Mouse (Mus musculus): ENCODE results near the gene Dqx1. TPM values are rescaled to one million over a fixed set of nuclear protein-coding genes. Genes with fewer than 3 reads are reported as not detected.

Dqx1 gene
- polyA plus RNA-seq, 1 experiment from 2014 or later: 2.0 TPM

DNA sequence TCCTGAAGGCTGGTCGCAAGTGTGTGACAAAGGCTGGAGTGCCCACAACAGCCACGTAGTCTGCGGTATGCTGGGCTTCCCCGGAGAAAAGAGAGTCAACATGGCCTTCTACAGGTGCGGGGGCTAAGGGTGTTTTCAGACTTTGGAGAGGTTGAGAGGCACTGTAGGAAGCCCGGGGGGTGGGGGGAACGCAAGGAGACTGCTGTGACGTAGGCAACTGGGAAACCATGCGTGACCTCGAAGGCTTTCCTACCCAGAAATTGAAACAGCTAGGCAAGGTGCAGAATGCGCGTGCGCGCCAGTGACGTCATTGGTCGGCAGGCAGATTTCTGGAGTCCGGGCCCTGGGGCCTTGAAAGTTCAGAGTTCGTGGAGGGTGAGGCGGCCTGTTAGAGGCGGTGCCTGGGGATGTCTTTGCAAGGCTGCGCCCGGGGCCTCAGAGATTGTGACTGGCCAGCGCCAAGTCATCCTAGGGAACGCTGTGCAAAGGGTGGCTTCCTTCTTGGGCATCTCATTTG is 19.1 kb upstream of the Dqx1 start:
- DNase-seq (ENCODE audit: low spot score): peak; percentile 91
- H3K4me3 ChIP-seq: peak overlapping the region; percentile 44

GRCm38 (mm10) chr6:83040601-83041000 is 17.0 kb upstream of the Dqx1 start:
- Histone ChIP-seq H3K27ac (replicated peaks) (no peak overlapping the region), H3K27me3 (ENCODE audit: low read depth, poor library complexity, severe bottlenecking) (peaks cover 28% of the 10 kb centered on the region), H3K9me3 (replicated peaks) (no peaks in the 10 kb centered on the region), H3K4me1 (peaks cover 23% of the 10 kb centered on the region), H3K4me3 (no peak overlapping the region), H3K36me3 (no peaks in the 10 kb centered on the region)
- DNase-seq (ENCODE audit: low spot score): no peak
- WGBS: 76% methylated on average over 5 of the region's 5 CpGs

More for the DNA sequence above, 19.1 kb upstream of the Dqx1 start:
- Histone ChIP-seq H3K36me3 (no peaks in the 10 kb centered on the region), H3K4me1 (peaks cover 32% of the 10 kb centered on the region), H3K27me3 (ENCODE audit: low read depth, poor library complexity, severe bottlenecking) (peaks cover 47% of the 10 kb centered on the region), H3K9me3 (replicated peaks) (no peaks in the 10 kb centered on the region), H3K27ac (replicated peaks) (peak overlapping the region; percentile 76)
- 8% methylated on average over 24 of the region's 24 CpGs for WGBS

- Histone ChIP-seq H3K27ac (replicated peaks) (no peak overlapping the region), H3K27me3 (ENCODE audit: low read depth, poor library complexity, severe bottlenecking) (no peaks in the 10 kb centered on the region; the same call in 1 of the 2 replicates), H3K36me3 (no peaks in the 10 kb centered on the region), H3K4me1 (peaks cover 17% of the 10 kb centered on the region), H3K4me3 (no peak overlapping the region), H3K9me3 (replicated peaks) (no peaks in the 10 kb centered on the region)
- DNase-seq (ENCODE audit: low spot score): no peak
- 70% methylated on average over 6 of the region's 6 CpGs for WGBS
These were observed 14.1 kb upstream of the Dqx1 start for GRCm38 (mm10) chr6:83043561-83043960.

- 89% methylated on average over 5 of the region's 5 CpGs for WGBS
- Histone ChIP-seq H3K9me3 (replicated peaks) (no peaks in the 10 kb centered on the region), H3K4me1 (peaks cover 13% of the 10 kb centered on the region), H3K27ac (replicated peaks) (no peak overlapping the region), H3K36me3 (no peaks in the 10 kb centered on the region), H3K4me3 (no peak overlapping the region), H3K27me3 (ENCODE audit: low read depth, poor library complexity, severe bottlenecking) (no peaks in the 10 kb centered on the region; the same call in 1 of the 2 replicates)
- DNase-seq (ENCODE audit: low spot score): no peak
These were observed 13.7 kb upstream of the Dqx1 start for GRCm38 (mm10) chr6:83043993-83044392.

DNA sequence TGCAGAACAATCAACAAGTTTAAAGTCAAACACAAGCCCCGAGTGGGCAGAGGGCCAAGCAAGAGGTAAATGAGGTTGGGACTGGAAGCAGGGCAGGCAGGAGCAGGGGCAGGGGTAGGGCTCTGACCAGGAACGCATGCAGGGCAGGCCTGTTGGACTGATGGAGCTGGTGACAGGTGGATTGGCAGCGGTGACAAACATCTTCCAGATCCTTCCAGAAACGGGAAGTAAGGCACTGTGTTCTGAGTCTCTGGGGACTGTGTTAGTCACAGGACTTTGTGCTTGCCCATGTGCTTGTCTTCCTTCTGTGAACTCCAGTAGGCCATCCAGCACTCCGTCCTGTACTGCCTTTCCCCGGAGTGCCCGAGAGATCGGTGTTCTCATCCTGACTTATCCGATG is 12.9 kb upstream of the Dqx1 start:
- H3K36me3 ChIP-seq: no peaks in the 10 kb centered on the region
- DNase-seq (ENCODE audit: low spot score): no peak
- no peak overlapping the region for H3K4me3 ChIP-seq
- no peaks in the 10 kb centered on the region for H3K9me3 ChIP-seq (replicated peaks)
- no peak overlapping the region for H3K27ac ChIP-seq (replicated peaks)
- H3K27me3 ChIP-seq (ENCODE audit: low read depth, poor library complexity, severe bottlenecking): no peaks in the 10 kb centered on the region; the same call in 1 of the 2 replicates
- 83% methylated on average over 9 of the region's 9 CpGs for WGBS
- H3K4me1 ChIP-seq: peaks cover 12% of the 10 kb centered on the region

- no peak for DNase-seq (ENCODE audit: low spot score)
- peaks cover 26% of the 10 kb centered on the region for H3K4me1 ChIP-seq
- 78% methylated on average over 10 of the region's 10 CpGs for WGBS
These were observed 8.3 kb upstream of the Dqx1 start for GRCm38 (mm10) chr6:83049367-83049766.

GRCm38 (mm10) chr6:83053136-83053960 is 4.3 kb upstream of the Dqx1 start:
- 3% methylated on average over 26 of the region's 26 CpGs for WGBS
- Histone ChIP-seq H3K36me3 (peaks cover 51% of the 10 kb centered on the region), H3K4me1 (peaks cover 37% of the 10 kb centered on the region)

More at GRCm38 (mm10) chr6:83049367-83049766, 8.3 kb upstream of the Dqx1 start:
- no peaks in the 10 kb centered on the region for H3K9me3 ChIP-seq (replicated peaks)
- peaks cover 27% of the 10 kb centered on the region for H3K36me3 ChIP-seq
- H3K27me3 ChIP-seq (ENCODE audit: low read depth, poor library complexity, severe bottlenecking): no peaks in the 10 kb centered on the region
- no peak overlapping the region for H3K27ac ChIP-seq (replicated peaks)
- no peak overlapping the region for H3K4me3 ChIP-seq

DNA sequence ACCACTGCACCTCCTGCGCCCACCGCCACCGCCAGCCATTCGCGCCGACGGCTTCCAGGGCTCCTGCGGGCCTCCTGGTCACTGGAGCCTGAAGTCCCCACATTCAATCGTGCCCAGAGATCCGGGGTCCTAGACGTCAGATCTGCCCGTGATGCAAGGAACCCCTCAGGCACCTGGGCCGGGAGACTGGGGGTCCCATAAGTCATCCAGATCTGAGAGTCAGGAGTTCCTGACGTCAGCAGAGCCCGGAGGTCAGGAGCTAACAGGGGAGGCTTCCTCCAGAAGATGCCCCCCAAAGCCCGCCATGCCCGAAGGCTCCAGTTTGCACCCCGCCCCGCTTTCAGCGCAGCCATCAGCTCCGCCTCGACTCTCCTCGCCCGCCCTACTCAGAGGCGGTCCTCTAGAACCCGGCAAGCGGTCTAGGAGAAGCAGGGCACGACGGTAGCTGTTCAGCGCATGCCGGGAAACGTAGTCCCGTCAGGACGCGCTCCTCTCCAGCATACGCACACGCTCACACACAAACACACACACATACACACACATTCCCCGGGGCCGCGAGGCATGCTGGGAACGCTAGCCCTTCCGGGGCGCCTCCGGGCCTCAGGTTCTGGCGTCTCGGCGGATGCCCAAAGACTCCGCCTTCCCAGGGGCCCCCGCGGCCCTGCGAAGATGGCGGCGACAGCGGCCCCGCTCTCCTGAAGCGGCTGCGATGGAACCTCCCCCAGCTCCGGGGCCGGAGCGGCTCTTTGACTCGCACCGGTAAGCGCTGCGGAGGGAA is 3.4 kb upstream of the Dqx1 start, which contains the start of gene Aup1:
Gene Aup1, plus strand, starts transcription at position 448 of the 778 bp plus-strand sequence.
- under 1% methylated on average over 64 of the region's 64 CpGs for WGBS
- H3K9me3 ChIP-seq (replicated peaks): no peaks in the 10 kb centered on the region

More at GRCm38 (mm10) chr6:83053136-83053960, 4.3 kb upstream of the Dqx1 start:
- Histone ChIP-seq H3K4me3 (peak overlapping the region; percentile 97), H3K27ac (replicated peaks) (peak overlapping the region; percentile 91), H3K27me3 (ENCODE audit: low read depth, poor library complexity, severe bottlenecking) (no peaks in the 10 kb centered on the region), H3K9me3 (replicated peaks) (no peaks in the 10 kb centered on the region)
- peak; percentile 62 for DNase-seq (ENCODE audit: low spot score)

GRCm38 (mm10) chr6:83054871-83055431 is 2.7 kb upstream of the Dqx1 start, which contains the start of gene Htra2:
Gene Htra2 (minus strand): TSS chr6:83055273.
- WGBS: under 1% methylated on average over 50 of the region's 50 CpGs
- peaks cover 37% of the 10 kb centered on the region for H3K4me1 ChIP-seq
- peaks cover 11% of the 10 kb centered on the region for H3K27me3 ChIP-seq (ENCODE audit: low read depth, poor library complexity, severe bottlenecking)
- peaks cover 52% of the 10 kb centered on the region for H3K36me3 ChIP-seq
- DNase-seq (ENCODE audit: low spot score): no peak
- H3K9me3 ChIP-seq (replicated peaks): no peaks in the 10 kb centered on the region
- H3K27ac ChIP-seq (replicated peaks): peak within 1 kb of the TSS; percentile 91
- peak within 1 kb of the TSS; percentile 97 for H3K4me3 ChIP-seq

More for the DNA sequence above, 3.4 kb upstream of the Dqx1 start, which contains the start of gene Aup1:
- H3K36me3 ChIP-seq: peaks cover 52% of the 10 kb centered on the region
- H3K27ac ChIP-seq (replicated peaks): peak within 1 kb of the TSS; percentile 91
- peak within 1 kb of the TSS; percentile 97 for H3K4me3 ChIP-seq
- H3K4me1 ChIP-seq: peaks cover 37% of the 10 kb centered on the region
- peaks cover 5% of the 10 kb centered on the region for H3K27me3 ChIP-seq (ENCODE audit: low read depth, poor library complexity, severe bottlenecking)
- peak; percentile 98 for DNase-seq (ENCODE audit: low spot score)

DNA sequence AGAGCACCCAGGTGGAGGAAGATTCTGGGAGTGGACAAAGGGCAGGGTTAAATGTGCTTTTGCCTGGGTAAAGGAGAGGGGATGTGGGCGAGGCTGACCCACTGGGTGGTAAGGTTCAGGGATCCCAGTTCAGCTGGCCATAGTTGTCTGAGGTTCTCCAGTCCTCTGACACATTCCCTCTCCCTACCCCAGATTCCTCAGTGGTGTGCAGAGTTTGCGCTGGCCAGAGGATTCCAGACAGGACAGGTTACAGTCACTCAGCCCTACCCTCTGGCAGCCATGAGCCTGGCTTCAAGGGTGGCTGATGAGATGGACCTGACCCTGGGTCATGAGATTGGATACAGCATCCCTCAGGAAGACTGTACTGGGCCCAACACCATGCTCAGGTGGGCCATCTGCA is 1.1 kb downstream of the Dqx1 start:
- no peak overlapping the region for H3K27ac ChIP-seq (replicated peaks)
- no peak overlapping the region for H3K4me3 ChIP-seq
- DNase-seq (ENCODE audit: low spot score): no peak
- WGBS: 76% methylated on average over 2 of the region's 2 CpGs
- H3K27me3 ChIP-seq (ENCODE audit: low read depth, poor library complexity, severe bottlenecking): peaks cover 48% of the 10 kb centered on the region
- H3K9me3 ChIP-seq (replicated peaks): no peaks in the 10 kb centered on the region
- H3K36me3 ChIP-seq: peaks cover 25% of the 10 kb centered on the region
- peaks cover 18% of the 10 kb centered on the region for H3K4me1 ChIP-seq

DNA sequence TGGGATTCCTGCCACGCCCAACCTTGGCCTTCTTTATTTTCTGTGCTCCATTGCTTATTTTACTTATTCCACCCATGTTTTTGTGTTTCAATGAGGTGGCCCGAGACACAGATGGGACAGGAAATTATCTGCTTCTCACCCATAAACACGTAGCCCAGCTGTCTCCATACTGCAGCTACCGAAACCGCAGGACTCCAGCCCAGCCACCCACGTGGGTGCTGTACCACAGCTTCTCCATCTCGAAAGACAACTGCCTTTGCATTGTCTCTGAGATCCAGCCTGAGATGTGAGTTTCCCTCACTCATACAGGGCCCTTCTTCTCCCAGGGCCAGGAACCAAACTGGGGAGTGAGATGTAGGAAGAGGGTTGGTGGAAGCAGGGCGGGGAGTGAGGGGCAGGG is 8.4 kb downstream of the Dqx1 start:
- no peaks in the 10 kb centered on the region for H3K36me3 ChIP-seq
- 35% methylated on average over 8 of the region's 8 CpGs for WGBS
- H3K9me3 ChIP-seq (replicated peaks): no peaks in the 10 kb centered on the region
- no peak for DNase-seq (ENCODE audit: low spot score)
- peaks cover 100% of the 10 kb centered on the region for H3K27me3 ChIP-seq (ENCODE audit: low read depth, poor library complexity, severe bottlenecking)
- peaks cover 34% of the 10 kb centered on the region for H3K4me1 ChIP-seq
- H3K27ac ChIP-seq (replicated peaks): no peak overlapping the region
- no peak overlapping the region for H3K4me3 ChIP-seq

DNA sequence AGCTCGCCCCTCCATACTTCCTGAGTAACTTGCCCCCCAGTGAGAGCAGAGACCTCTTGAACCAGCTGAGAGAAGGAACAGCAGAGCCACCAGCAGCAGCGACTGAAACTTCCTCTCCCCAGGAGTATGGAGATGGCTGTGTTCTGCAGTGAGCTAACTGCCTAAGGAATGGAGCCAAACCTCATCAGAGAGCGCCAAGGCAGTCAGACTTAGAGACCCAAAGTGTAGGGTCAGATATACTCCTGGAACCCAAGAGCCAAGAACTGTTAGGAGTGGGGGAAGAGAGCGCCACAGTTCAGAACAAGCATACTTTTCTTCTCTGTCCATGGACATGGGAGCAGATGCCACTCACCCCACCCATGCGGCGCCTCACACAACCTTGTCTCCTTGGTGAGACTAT is 8.8 kb downstream of the Dqx1 start:
- H3K9me3 ChIP-seq (replicated peaks): no peaks in the 10 kb centered on the region
- H3K27me3 ChIP-seq (ENCODE audit: low read depth, poor library complexity, severe bottlenecking): peaks cover 100% of the 10 kb centered on the region
- no peak overlapping the region for H3K4me3 ChIP-seq
- no peak for DNase-seq (ENCODE audit: low spot score)
- 28% methylated on average over 6 of the region's 6 CpGs for WGBS
- H3K36me3 ChIP-seq: no peaks in the 10 kb centered on the region
- peaks cover 38% of the 10 kb centered on the region for H3K4me1 ChIP-seq
- H3K27ac ChIP-seq (replicated peaks): no peak overlapping the region

Data from midbrain, embryonic 10.5 days (tissue).